Mouse (Mus musculus) kidney, embryonic 16.5 days (tissue): ENCODE measurements around the gene Lsr. TPM values are rescaled to one million over a fixed set of nuclear protein-coding genes. Genes with fewer than 3 reads are reported as not detected.

Experiments
- ATAC-seq: fragments of 200-750 bp; cut with Nextera tagmentation; 2 replicates; pipeline ENCODE4 v1.8.0; 2017; ENCODE audit warnings: moderate TSS enrichment; ENCODE audit not compliant: low FRiP score, low TSS enrichment
- H3K27ac ChIP-seq: fragments of 300-500 bp; sonication (generic); 2 replicates; pipeline ENCODE4 v1.5.1; 2014; ENCODE audit warnings: low read length
- H3K27me3 ChIP-seq: fragments of 300-500 bp; sonication (generic); 2 replicates; pipeline ENCODE4 v1.6.1; 2014; ENCODE audit warnings: low read length, control low read depth, mixed read lengths; ENCODE audit not compliant: insufficient read depth
- H3K36me3 ChIP-seq: fragments of 300-500 bp; sonication (generic); 2 replicates; pipeline ENCODE4 v1.6.1; 2014; ENCODE audit warnings: low read length, control low read depth, mixed read lengths; ENCODE audit not compliant: insufficient read depth
- H3K4me1 ChIP-seq: fragments of 300-500 bp; sonication (generic); 2 replicates; pipeline ENCODE4 v1.6.1; 2014; ENCODE audit warnings: low read length, control low read depth, mixed read lengths; ENCODE audit not compliant: insufficient read depth
- H3K4me2 ChIP-seq: fragments of 300-500 bp; sonication (generic); replicated peaks from 2 replicates; pipeline ENCODE4 v1.6.1; 2014; ENCODE audit warnings: low read depth, low read length
- H3K4me3 ChIP-seq: fragments of 300-500 bp; sonication (generic); 2 replicates; pipeline ENCODE4 v1.5.1; 2014; ENCODE audit warnings: mild to moderate bottlenecking, low read length
- H3K9ac ChIP-seq: fragments of 300-500 bp; sonication (generic); replicated peaks from 2 replicates; pipeline ENCODE4 v1.6.1; 2014; ENCODE audit warnings: low read length
- H3K9me3 ChIP-seq: fragments of 300-500 bp; sonication (generic); 2 replicates; pipeline ENCODE4 v1.6.1; 2016; ENCODE audit warnings: low read length, control low read depth
- WGBS: fragments of 180-500 bp; shearing (Covaris S2); extraction: QIAGEN DNeasy Blood & Tissue Kit; methylation state at CpG from one replicate; pipeline ENCODE4 v1.1.7; 2014; 5-methylcytosine and 5-hydroxymethylcytosine counted together
- polyA plus RNA-seq: library from polyadenylated mRNA; unstranded; fragments of >200 nt; fragmentation: Nextera tagmentation; extraction: Ambion mirVana; gene quantifications from 2 replicates; pipeline ENCODE4 v1.2.1, GENCODE M21; 2015

The Lsr gene
- polyA plus RNA-seq, 1 experiment from 2014 or later, result 73.5 TPM

- Histone ChIP-seq H3K9me3 (no peaks in the 10 kb centered on the region), H3K27ac (no peak overlapping the region), H3K4me1 (no peaks in the 10 kb centered on the region), H3K4me2 (no peak overlapping the region), H3K4me3 (no peak overlapping the region), H3K27me3 (no peaks in the 10 kb centered on the region; the same call in 1 of the 2 replicates), H3K9ac (no peak overlapping the region), H3K36me3 (peaks cover 3% of the 10 kb centered on the region; the same call in 1 of the 2 replicates)
- ATAC-seq, result no peak
- 78% methylated on average over 3 of the region's 3 CpGs for WGBS
Observed at GRCm38 (mm10) chr7:30966657-30967056, 6.6 kb downstream of the Lsr start.

GRCm38 (mm10) chr7:30965677-30966076, 7.6 kb downstream of the Lsr start:
- Histone ChIP-seq H3K4me3 (no peak overlapping the region), H3K36me3 (peaks cover 3% of the 10 kb centered on the region; the same call in 1 of the 2 replicates), H3K4me2 (no peak overlapping the region), H3K27ac (no peak overlapping the region), H3K27me3 (no peaks in the 10 kb centered on the region), H3K9me3 (no peaks in the 10 kb centered on the region), H3K9ac (no peak overlapping the region), H3K4me1 (no peaks in the 10 kb centered on the region)
- no peak for ATAC-seq
- 72% methylated on average over 14 of the region's 14 CpGs for WGBS

DNA sequence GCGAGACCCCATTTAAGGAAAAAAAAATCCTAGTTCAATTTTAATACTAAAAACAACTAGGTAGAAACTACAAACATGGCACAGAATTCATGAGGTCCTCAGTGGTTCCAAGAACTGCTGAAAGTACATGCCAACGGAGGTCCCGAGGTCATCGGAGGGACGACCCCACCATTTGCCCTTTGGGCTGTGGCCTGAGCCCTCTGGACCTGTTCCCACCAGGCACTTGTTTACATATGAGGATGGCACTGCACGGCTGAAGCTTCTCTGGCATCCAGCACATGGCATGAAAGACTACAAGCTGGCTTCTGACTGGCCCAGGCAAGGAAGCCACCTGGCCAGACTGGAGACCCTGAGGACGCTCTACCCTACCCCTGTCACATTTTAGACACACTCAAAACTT, 8.9 kb downstream of the Lsr start:
- Histone ChIP-seq H3K27me3 (no peaks in the 10 kb centered on the region), H3K36me3 (peaks cover 4% of the 10 kb centered on the region), H3K4me2 (no peak overlapping the region), H3K9me3 (no peaks in the 10 kb centered on the region), H3K9ac (no peak overlapping the region), H3K4me3 (no peak overlapping the region), H3K27ac (no peak overlapping the region), H3K4me1 (no peaks in the 10 kb centered on the region)
- no peak for ATAC-seq
- WGBS, result 78% methylated on average over 7 of the region's 7 CpGs

- H3K9ac ChIP-seq, result no peak overlapping the region
- no peak overlapping the region for H3K4me3 ChIP-seq
- H3K27me3 ChIP-seq, result no peaks in the 10 kb centered on the region
- 93% methylated on average over 5 of the region's 5 CpGs for WGBS
- H3K4me2 ChIP-seq, result no peak overlapping the region
- peaks cover 12% of the 10 kb centered on the region for H3K36me3 ChIP-seq
- H3K27ac ChIP-seq, result no peak overlapping the region
- ATAC-seq, result no peak
- H3K9me3 ChIP-seq, result no peaks in the 10 kb centered on the region
- peaks cover 9% of the 10 kb centered on the region for H3K4me1 ChIP-seq
Observed at GRCm38 (mm10) chr7:30962862-30963261, 10.4 kb downstream of the Lsr start.

GRCm38 (mm10) chr7:30959786-30960349, 13.4 kb downstream of the Lsr start:
- 88% methylated on average over 6 of the region's 6 CpGs for WGBS
- H3K27ac ChIP-seq, result no peak overlapping the region
- no peak overlapping the region for H3K4me3 ChIP-seq
- no peak overlapping the region for H3K4me2 ChIP-seq
- H3K9me3 ChIP-seq, result no peaks in the 10 kb centered on the region
- no peak for ATAC-seq
- no peak overlapping the region for H3K9ac ChIP-seq
- peaks cover 12% of the 10 kb centered on the region for H3K36me3 ChIP-seq
- H3K4me1 ChIP-seq, result peaks cover 19% of the 10 kb centered on the region
- H3K27me3 ChIP-seq, result no peaks in the 10 kb centered on the region

GRCm38 (mm10) chr7:30958866-30959487, 14.3 kb downstream of the Lsr start:
- 99% methylated on average over 9 of the region's 9 CpGs for WGBS
- Histone ChIP-seq H3K4me2 (no peak overlapping the region), H3K27me3 (no peaks in the 10 kb centered on the region), H3K4me1 (peaks cover 22% of the 10 kb centered on the region), H3K36me3 (peaks cover 20% of the 10 kb centered on the region), H3K9me3 (no peaks in the 10 kb centered on the region), H3K9ac (no peak overlapping the region), H3K4me3 (no peak overlapping the region), H3K27ac (no peak overlapping the region)
- ATAC-seq, result no peak

GRCm38 (mm10) chr7:30958109-30958865, 15.0 kb downstream of the Lsr start:
- peak overlapping the region; percentile 93 for H3K9ac ChIP-seq
- peak overlapping the region; percentile 74 for H3K4me3 ChIP-seq
- H3K4me1 ChIP-seq, result peaks cover 22% of the 10 kb centered on the region
- H3K27me3 ChIP-seq, result no peaks in the 10 kb centered on the region
- WGBS, result 69% methylated on average over 28 of the region's 28 CpGs
- ATAC-seq, result no peak
- peak overlapping the region; percentile 98 for H3K27ac ChIP-seq
- no peaks in the 10 kb centered on the region for H3K9me3 ChIP-seq
- H3K4me2 ChIP-seq, result peak overlapping the region; percentile 84
- H3K36me3 ChIP-seq, result peaks cover 24% of the 10 kb centered on the region

DNA sequence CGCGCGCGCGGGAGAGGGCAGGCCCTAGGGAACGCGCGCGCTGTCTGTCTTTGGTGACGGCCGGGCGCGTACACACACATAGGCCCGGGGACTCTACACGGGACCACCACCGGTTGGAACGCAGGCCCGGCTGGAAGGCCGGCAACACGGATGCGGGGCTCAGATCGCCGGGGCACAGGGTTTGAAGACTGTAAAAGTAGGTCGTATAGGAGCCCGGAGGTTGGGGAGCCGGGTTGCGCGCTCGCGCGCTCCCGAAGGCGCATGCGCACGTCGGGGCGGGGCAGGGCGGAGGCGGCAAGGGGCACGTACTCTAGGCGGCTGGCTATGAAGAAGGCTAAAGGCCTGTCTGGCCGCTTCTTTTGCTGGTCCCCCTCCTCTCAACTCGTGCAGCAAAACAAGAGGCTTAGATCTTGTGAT, 15.9 kb downstream of the Lsr start:
- Histone ChIP-seq H3K9me3 (no peaks in the 10 kb centered on the region), H3K4me2 (peak overlapping the region; percentile 84), H3K36me3 (peaks cover 34% of the 10 kb centered on the region), H3K9ac (peak overlapping the region; percentile 93), H3K27me3 (no peaks in the 10 kb centered on the region), H3K4me1 (peaks cover 22% of the 10 kb centered on the region), H3K27ac (peak overlapping the region; percentile 98), H3K4me3 (peak overlapping the region; percentile 74)
- ATAC-seq, result peak; percentile 46
- WGBS, result under 1% methylated on average over 43 of the region's 43 CpGs

DNA sequence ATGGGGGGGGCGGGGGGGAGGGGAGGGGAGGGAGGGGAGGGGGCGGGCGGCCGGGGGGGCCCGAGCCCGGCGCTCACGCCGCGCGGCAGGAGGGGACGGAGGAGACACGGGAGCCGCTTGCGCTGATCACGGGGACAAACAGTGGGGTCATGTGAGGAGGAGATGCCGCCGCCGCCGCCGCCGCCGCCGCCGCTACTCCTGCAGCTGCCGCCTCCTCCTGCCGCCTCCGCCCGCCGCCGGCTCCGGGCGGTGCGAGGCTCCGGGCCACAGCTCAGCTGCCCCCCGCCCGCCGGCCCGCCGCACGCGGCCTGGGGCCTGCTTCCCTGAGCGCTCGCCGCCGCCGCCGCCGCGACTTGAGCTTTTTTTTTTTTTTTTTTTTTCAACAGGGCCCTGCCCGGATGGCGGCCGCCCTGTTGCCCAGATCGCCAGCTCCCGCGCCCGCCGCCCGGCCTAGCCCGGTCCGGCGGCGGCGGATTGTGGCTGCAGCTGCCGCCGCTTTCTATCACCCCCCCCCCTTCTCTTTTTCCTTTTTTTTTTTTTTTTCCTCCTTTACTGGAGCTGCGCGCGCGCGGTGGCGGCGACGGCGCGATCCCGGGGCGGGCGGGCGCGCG, 16.4 kb downstream of the Lsr start, which contains the start of gene Usf2:
Gene Usf2, minus strand, starts transcription at position 48 of the 611 bp plus-strand sequence.
- Histone ChIP-seq H3K9ac (peak within 1 kb of the TSS; percentile 93), H3K36me3 (peaks cover 39% of the 10 kb centered on the region), H3K4me3 (peak within 1 kb of the TSS; percentile 74), H3K4me1 (peaks cover 22% of the 10 kb centered on the region), H3K27ac (peak within 1 kb of the TSS; percentile 98), H3K27me3 (no peaks in the 10 kb centered on the region), H3K4me2 (peak within 1 kb of the TSS; percentile 84), H3K9me3 (no peaks in the 10 kb centered on the region)
- peak; percentile 60; the same call in 1 of the 2 replicates for ATAC-seq
- 0% methylated on average over 35 of the region's 82 CpGs for WGBS
